Mouse (Mus musculus) limb, embryonic 10.5 days (tissue): Measurements from ENCODE around the gene Crcp. TPM values are rescaled to one million over a fixed set of nuclear protein-coding genes. Genes with fewer than 3 reads are reported as not detected.

Experiments
- DNase-seq: peaks from one replicate; pipeline ENCODE4 v3.0.0-alpha.2; 2017; ENCODE audit warnings: low spot score
- H3K27ac ChIP-seq: fragments of 300-500 bp; sonication (generic); 2 replicates; pipeline ENCODE4 v1.5.1; 2016; ENCODE audit warnings: mild to moderate bottlenecking
- H3K27me3 ChIP-seq: fragments of 300-500 bp; sonication (generic); 2 replicates; pipeline ENCODE4 v1.6.1; 2016; ENCODE audit warnings: low read depth, mild to moderate bottlenecking; ENCODE audit not compliant: poor library complexity, severe bottlenecking
- H3K36me3 ChIP-seq: fragments of 300-500 bp; sonication (generic); 2 replicates; pipeline ENCODE4 v1.6.1; 2016; ENCODE audit warnings: mild to moderate bottlenecking, moderate library complexity
- H3K4me1 ChIP-seq: fragments of 300-500 bp; sonication (generic); 2 replicates; pipeline ENCODE4 v1.6.1; 2016
- H3K4me3 ChIP-seq: fragments of 300-500 bp; sonication (generic); 2 replicates; pipeline ENCODE4 v1.5.1; 2016; ENCODE audit warnings: mild to moderate bottlenecking, moderate library complexity
- H3K9me3 ChIP-seq: fragments of 300-500 bp; sonication (generic); replicated peaks from 2 replicates; pipeline ENCODE4 v1.6.1; 2016; ENCODE audit warnings: mild to moderate bottlenecking
- WGBS: fragments of 180-500 bp; shearing (Covaris S2); methylation state at CpG from one replicate; pipeline ENCODE4 v1.1.7; 2016; 5-methylcytosine and 5-hydroxymethylcytosine counted together
- polyA plus RNA-seq: library from polyadenylated mRNA; unstranded; fragments of >200 nt; fragmentation: Nextera tagmentation; extraction: Ambion mirVana; gene quantifications from 2 replicates; pipeline ENCODE4 v1.2.1, GENCODE M21; 2016

Crcp gene
- polyA plus RNA-seq, 1 experiment from 2014 or later = 57.2 TPM

DNA sequence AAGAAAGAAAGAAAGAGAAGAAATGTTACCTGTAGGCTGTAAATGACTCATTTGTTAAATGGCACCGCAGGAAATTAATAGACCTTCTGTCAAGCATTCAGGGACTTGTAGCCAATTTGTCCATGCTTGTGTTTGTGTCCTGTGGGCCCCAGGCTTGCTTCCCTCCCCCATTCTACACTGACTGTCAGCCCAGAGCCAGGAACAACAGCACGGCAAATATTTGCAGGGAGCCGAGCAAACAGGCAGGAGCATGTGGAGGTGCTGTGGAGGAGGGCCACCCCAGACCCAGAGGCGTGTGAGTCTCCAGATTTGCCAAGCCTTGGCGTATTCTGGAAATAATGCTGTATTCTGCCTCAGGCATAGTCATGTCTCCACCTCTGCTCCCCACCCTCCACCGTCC is 45.4 kb downstream of the Crcp start:
- no peak for DNase-seq
- WGBS = 80% methylated on average over 6 of the region's 6 CpGs

GRCm38 (mm10) chr5:130076396-130076795 is 47.3 kb downstream of the Crcp start:
- H3K36me3 ChIP-seq = peaks cover 11% of the 10 kb centered on the region
- H3K27me3 ChIP-seq = peaks cover 6% of the 10 kb centered on the region; the same call in 1 of the 2 replicates
- H3K9me3 ChIP-seq = 0 out of 2 replicates have a peak, but pooled peaks cover 1% of the 10 kb centered on the region
- H3K27ac ChIP-seq = no peak overlapping the region
- WGBS = 62% methylated on average over 6 of the region's 6 CpGs
- DNase-seq = no peak
- peaks cover 19% of the 10 kb centered on the region for H3K4me1 ChIP-seq
- H3K4me3 ChIP-seq = no peak overlapping the region

More for the DNA sequence above, 45.4 kb downstream of the Crcp start:
- Histone ChIP-seq H3K27ac (no peak overlapping the region), H3K4me1 (peaks cover 11% of the 10 kb centered on the region), H3K4me3 (no peak overlapping the region), H3K36me3 (no peaks in the 10 kb centered on the region), H3K27me3 (peaks cover 6% of the 10 kb centered on the region; the same call in 1 of the 2 replicates), H3K9me3 (no peaks in the 10 kb centered on the region)

GRCm38 (mm10) chr5:130078096-130078833 is 49.2 kb downstream of the Crcp start:
- Histone ChIP-seq H3K27ac (no peak overlapping the region), H3K36me3 (peaks cover 23% of the 10 kb centered on the region), H3K4me1 (peaks cover 19% of the 10 kb centered on the region), H3K27me3 (peaks cover 6% of the 10 kb centered on the region; the same call in 1 of the 2 replicates), H3K4me3 (peak overlapping the region; percentile 78; the same call in 1 of the 2 replicates), H3K9me3 (0 out of 2 replicates have a peak, but pooled peaks cover 2% of the 10 kb centered on the region)
- WGBS = 84% methylated on average over 9 of the region's 9 CpGs
- DNase-seq = no peak

DNA sequence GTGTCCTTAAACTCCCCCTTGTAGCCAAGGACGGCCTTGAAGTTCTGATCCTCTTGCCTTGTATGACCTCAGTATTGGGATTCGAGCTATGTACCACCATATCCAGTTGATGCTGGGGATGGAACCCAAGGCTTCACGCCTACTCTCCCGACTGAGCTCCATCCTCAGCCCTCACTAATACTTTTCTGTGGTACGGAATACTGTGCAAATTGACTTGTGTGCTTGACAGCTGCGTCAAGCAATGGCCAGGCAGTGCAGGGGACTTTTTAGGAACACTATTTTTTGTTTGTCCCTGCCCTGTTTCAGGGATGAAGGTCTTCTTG is 49.7 kb downstream of the Crcp start:
- Histone ChIP-seq H3K36me3 (peaks cover 28% of the 10 kb centered on the region), H3K27ac (peak overlapping the region; percentile 97), H3K27me3 (peaks cover 6% of the 10 kb centered on the region; the same call in 1 of the 2 replicates), H3K9me3 (0 out of 2 replicates have a peak, but pooled peaks cover 2% of the 10 kb centered on the region), H3K4me1 (peaks cover 19% of the 10 kb centered on the region), H3K4me3 (peak overlapping the region; percentile 78)
- WGBS = 49% methylated on average over 6 of the region's 6 CpGs
- no peak for DNase-seq

- peak overlapping the region; percentile 78 for H3K4me3 ChIP-seq
- peaks cover 34% of the 10 kb centered on the region for H3K36me3 ChIP-seq
- peaks cover 6% of the 10 kb centered on the region; the same call in 1 of the 2 replicates for H3K27me3 ChIP-seq
- H3K4me1 ChIP-seq = peaks cover 19% of the 10 kb centered on the region
- peak; percentile 97 for DNase-seq
- H3K27ac ChIP-seq = peak overlapping the region; percentile 97
- 0 out of 2 replicates have a peak, but pooled peaks cover 2% of the 10 kb centered on the region for H3K9me3 ChIP-seq
- under 1% methylated on average over 86 of the region's 86 CpGs for WGBS
Measured at GRCm38 (mm10) chr5:130079202-130080050, 50.3 kb downstream of the Crcp start.

DNA sequence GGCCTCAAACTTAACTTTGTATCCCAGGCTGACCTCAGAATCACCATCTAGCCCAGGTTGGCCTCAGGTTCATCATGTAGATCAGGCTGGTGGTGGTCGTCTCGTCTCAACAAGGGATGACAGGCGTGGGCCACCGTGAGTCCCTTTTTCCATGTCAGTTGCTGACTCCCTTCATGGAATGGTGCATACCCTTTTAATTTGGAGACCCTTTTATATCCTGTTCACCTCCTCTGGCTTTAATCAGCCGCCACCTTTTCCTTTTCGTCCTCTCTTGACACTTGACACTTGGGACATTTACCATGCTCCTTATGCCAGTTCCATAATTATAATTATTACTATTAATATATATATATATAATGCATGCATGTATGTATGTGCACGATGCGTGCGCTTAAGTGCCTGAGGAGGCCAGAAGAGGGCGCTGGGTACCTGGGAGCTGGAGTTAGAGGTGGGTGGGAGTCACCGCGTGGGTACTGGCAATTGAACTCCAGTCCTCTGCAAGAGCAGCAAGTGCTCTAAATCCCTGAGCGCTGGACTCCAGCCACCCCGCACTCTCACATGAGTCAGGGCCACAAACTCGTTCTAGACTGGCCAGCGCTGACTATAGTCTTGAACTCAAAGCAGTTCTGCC is 51.1 kb downstream of the Crcp start:
- peak overlapping the region; percentile 78 for H3K4me3 ChIP-seq
- DNase-seq = peak; percentile 39
- H3K27me3 ChIP-seq = peaks cover 6% of the 10 kb centered on the region; the same call in 1 of the 2 replicates
- peaks cover 42% of the 10 kb centered on the region for H3K36me3 ChIP-seq
- H3K9me3 ChIP-seq = 0 out of 2 replicates have a peak, but pooled peaks cover 2% of the 10 kb centered on the region
- H3K27ac ChIP-seq = peak overlapping the region; percentile 97
- H3K4me1 ChIP-seq = peaks cover 19% of the 10 kb centered on the region
- 70% methylated on average over 16 of the region's 16 CpGs for WGBS

DNA sequence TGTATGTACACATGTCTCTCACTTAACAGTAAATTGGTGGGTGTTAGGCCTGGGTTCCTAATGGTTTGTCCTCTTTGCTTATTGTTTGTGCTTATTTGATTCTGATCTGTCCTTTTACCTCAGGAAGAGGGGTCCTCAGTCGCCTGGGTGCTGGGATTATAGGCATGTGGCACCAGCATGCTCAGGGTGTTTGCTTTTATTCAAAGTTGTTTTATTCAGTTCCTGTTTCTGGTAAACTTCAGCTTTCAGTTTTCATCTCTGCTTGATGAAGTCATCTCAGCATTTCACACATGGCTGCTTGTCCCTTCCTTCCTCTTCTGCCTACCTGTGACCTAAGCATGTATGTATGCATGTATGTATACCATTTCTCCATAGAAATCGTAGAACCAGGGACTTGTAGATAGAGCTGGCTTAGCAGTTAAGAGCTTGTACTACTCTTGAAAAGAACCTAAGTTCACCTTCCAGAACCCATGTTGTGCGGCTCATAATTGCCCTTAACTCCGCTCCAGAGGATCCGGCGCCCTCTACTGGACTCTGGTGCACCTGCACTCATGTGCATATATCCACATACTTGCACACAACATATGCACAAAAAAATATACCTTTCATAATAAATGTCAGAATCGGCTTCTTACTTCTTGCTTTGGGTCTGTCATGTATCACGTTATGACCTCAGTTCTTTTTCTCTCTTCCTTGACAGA is 52.2 kb downstream of the Crcp start:
- H3K36me3 ChIP-seq = peaks cover 53% of the 10 kb centered on the region
- 97% methylated on average over 8 of the region's 8 CpGs for WGBS
- H3K27ac ChIP-seq = no peak overlapping the region
- H3K4me3 ChIP-seq = no peak overlapping the region
- DNase-seq = no peak
- H3K9me3 ChIP-seq = 0 out of 2 replicates have a peak, but pooled peaks cover 2% of the 10 kb centered on the region
- peaks cover 6% of the 10 kb centered on the region; the same call in 1 of the 2 replicates for H3K27me3 ChIP-seq
- H3K4me1 ChIP-seq = peaks cover 19% of the 10 kb centered on the region

GRCm38 (mm10) chr5:130082431-130082830 is 53.3 kb downstream of the Crcp start:
- H3K36me3 ChIP-seq = peaks cover 54% of the 10 kb centered on the region
- no peak for DNase-seq
- no peak overlapping the region for H3K4me3 ChIP-seq
- no peak overlapping the region for H3K27ac ChIP-seq
- H3K9me3 ChIP-seq = 0 out of 2 replicates have a peak, but pooled peaks cover 2% of the 10 kb centered on the region
- 97% methylated on average over 4 of the region's 4 CpGs for WGBS
- peaks cover 19% of the 10 kb centered on the region for H3K4me1 ChIP-seq
- H3K27me3 ChIP-seq = peaks cover under 1% of the 10 kb centered on the region; the same call in 1 of the 2 replicates

- Histone ChIP-seq H3K4me1 (peaks cover 11% of the 10 kb centered on the region), H3K27me3 (no peaks in the 10 kb centered on the region), H3K36me3 (peaks cover 56% of the 10 kb centered on the region), H3K4me3 (no peak overlapping the region), H3K9me3 (0 out of 2 replicates have a peak, but pooled peaks cover 2% of the 10 kb centered on the region), H3K27ac (no peak overlapping the region)
- WGBS = 93% methylated on average over 3 of the region's 3 CpGs
- no peak for DNase-seq
Measured at GRCm38 (mm10) chr5:130084271-130084670, 55.2 kb downstream of the Crcp start.

- 89% methylated on average over 7 of the region's 7 CpGs for WGBS
- peaks cover 59% of the 10 kb centered on the region for H3K36me3 ChIP-seq
Measured at GRCm38 (mm10) chr5:130088008-130088407, 58.9 kb downstream of the Crcp start.

GRCm38 (mm10) chr5:130088612-130089011 is 59.5 kb downstream of the Crcp start:
- WGBS = 88% methylated on average over 4 of the region's 4 CpGs
- Histone ChIP-seq H3K27me3 (no peaks in the 10 kb centered on the region), H3K4me3 (no peak overlapping the region), H3K36me3 (peaks cover 56% of the 10 kb centered on the region), H3K27ac (no peak overlapping the region), H3K9me3 (no peaks in the 10 kb centered on the region), H3K4me1 (peaks cover 3% of the 10 kb centered on the region; the same call in 1 of the 2 replicates)
- no peak for DNase-seq

More at GRCm38 (mm10) chr5:130088008-130088407, 58.9 kb downstream of the Crcp start:
- no peak overlapping the region for H3K27ac ChIP-seq
- H3K4me3 ChIP-seq = no peak overlapping the region
- DNase-seq = no peak
- H3K9me3 ChIP-seq = no peaks in the 10 kb centered on the region
- peaks cover 3% of the 10 kb centered on the region; the same call in 1 of the 2 replicates for H3K4me1 ChIP-seq
- H3K27me3 ChIP-seq = no peaks in the 10 kb centered on the region

DNA sequence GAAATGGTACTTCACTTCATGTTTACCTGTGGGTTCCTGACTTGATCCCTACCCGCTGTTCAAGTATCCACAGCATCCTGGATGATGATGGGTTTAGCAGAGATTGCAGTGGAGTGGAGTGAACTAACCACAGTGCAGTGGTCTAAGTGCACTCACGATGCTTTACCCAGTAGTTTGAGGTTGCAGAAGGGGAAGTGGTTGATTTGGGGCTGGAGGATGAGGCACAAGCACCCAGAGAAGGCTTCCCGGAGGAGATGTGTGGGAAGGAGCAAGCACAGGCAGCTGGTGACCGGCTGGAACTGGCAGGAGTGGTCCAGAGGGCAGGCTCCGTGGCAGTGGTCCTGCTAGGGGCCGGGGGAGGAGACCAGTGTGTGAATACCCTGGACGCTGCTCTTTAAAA is 60.1 kb downstream of the Crcp start:
- Histone ChIP-seq H3K27ac (no peak overlapping the region), H3K4me1 (peaks cover 3% of the 10 kb centered on the region; the same call in 1 of the 2 replicates), H3K27me3 (no peaks in the 10 kb centered on the region), H3K4me3 (no peak overlapping the region), H3K36me3 (peaks cover 53% of the 10 kb centered on the region), H3K9me3 (no peaks in the 10 kb centered on the region)
- 81% methylated on average over 7 of the region's 7 CpGs for WGBS
- no peak for DNase-seq
